Mouse (Mus musculus) embryo, embryonic 11.5 days (tissue): ENCODE results near the gene Otp.

ENCODE experiments used
- DNase-seq: peaks from one replicate; pipeline ENCODE4 v3.0.0-alpha.2; 2012; ENCODE audit warnings: low read depth, low spot score

Gene Otp

DNA sequence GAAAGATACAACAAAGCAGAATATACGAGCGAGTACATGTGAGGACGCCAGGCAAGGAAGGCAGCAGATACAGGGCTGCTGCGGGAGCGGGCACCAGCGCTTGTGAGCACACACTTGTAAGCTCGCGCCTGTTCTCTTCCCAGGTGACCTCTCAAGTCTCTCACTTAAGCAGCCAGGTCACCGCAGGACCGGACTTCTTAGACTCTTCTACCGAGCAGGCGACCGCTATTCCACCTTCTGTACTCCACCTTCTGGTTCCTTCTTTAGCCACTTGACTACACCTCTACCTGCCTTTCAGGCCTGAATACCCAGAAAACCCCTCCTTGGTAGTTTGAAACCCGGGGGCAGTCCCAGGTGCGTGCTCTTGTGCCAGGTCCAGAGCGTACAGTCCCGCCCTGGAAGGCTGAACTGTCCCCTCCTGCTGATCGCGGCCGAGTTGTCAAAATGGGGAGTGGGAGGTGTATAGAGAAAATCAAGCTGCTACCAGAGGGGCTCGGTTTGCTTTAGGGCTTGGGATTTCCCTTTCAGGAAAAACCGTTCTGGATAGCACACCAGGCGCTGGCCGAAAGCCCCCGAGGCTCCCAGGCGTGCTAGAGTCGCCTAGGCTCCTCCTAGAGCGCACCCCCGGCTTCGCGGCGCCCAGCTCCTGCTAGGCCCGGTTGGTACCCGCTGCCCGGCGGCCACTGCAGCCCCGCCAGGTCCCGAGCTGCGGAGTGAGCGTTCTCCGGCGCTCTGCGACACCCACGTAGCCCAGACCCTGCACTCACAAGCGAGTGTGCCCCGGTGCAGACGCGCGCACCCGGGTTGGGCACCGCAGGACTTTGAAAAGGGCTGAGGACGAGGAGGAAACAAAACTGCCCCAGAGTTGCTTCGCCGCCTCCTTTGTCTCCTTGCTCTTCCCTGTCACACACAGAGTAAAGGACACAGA lies 2.0 kb upstream of the Otp start:
- no peak for DNase-seq

- no peak for DNase-seq
These were observed 1.4 kb upstream of the Otp start for GRCm38 (mm10) chr13:94874039-94874425.

- no peak for DNase-seq
These were observed 576 bp upstream of the Otp start for GRCm38 (mm10) chr13:94874656-94875395.

GRCm38 (mm10) chr13:94876286-94877210 lies 1.1 kb downstream of the Otp start:
- DNase-seq, result no peak

GRCm38 (mm10) chr13:94877211-94877590 lies 1.8 kb downstream of the Otp start:
- DNase-seq, result no peak

DNA sequence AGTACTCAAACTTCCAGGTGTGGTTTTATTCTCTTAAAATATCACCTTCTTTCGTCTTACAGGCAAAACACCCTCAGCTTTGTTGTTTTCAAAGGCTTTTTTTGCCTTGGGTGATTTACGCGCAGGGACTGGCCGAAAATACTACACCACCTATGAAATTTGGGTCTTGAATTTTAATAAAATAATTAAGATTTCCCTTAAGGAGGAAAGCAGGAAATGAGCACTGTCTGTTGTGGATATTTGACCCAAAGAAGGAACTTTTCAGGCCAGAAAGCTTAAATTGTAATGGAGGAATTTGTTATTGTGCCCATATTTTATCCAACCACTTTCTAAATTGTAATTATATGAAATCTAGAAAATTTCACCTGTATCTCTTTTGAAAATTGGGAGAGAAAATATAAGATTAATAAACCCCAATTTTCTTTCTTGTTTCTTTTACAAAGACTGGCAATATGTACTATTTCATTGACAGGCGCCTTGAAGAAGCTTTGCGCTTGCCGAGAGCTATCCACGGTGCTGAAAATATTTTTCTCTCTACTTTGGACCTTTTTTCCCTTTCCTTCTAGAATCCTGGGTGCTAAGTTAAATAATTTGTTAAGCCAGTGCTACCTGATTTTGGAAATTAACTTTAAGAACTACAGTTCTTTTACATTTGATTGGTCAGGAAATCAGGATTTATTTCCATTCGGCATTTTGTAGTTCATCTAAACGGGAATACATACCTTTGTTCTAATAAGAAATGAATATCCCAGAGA lies 2.8 kb downstream of the Otp start:
- no peak for DNase-seq

DNA sequence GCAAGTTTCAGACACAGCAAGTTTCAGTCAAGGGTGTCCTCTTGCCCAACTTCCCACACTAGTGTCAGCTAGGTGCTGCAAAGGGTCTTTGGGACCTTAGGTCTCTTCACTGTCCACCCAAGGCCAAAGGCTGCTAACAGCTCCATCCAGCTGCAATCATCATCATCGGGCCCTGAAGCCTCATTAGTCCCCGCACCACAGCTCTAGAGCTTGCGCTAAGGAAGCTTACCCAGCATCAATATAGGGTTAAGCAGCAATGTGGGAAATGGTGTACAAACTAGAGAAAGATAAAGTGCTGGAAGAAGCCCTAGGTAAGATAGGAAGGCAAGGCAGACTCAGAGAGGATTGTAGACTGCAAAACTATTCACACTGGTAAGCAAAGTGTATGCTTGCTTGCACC lies 5.8 kb downstream of the Otp start:
- DNase-seq, result no peak

GRCm38 (mm10) chr13:94882221-94882620 lies 6.8 kb downstream of the Otp start:
- DNase-seq, result no peak

DNA sequence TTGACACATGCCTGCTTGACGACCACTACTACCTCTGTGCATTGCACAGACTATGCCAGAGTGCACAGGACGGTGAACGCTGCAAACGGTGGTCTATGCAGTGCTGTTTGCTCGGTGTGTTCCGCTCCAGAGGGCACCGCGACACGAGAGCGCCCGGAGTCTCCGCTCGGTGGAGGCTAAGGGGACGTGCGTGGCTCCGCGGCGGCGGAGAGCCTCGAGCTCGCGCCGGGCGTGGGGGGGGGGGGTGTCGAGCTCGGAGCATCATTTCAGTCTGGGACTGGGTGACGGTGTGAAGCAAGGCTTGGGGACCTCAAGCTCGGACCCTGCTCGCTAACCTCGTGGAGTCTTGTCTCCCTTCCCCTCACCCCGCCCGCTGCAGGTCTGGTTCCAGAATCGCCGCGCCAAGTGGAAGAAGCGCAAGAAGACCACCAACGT lies 7.3 kb downstream of the Otp start:
- no peak for DNase-seq

DNA sequence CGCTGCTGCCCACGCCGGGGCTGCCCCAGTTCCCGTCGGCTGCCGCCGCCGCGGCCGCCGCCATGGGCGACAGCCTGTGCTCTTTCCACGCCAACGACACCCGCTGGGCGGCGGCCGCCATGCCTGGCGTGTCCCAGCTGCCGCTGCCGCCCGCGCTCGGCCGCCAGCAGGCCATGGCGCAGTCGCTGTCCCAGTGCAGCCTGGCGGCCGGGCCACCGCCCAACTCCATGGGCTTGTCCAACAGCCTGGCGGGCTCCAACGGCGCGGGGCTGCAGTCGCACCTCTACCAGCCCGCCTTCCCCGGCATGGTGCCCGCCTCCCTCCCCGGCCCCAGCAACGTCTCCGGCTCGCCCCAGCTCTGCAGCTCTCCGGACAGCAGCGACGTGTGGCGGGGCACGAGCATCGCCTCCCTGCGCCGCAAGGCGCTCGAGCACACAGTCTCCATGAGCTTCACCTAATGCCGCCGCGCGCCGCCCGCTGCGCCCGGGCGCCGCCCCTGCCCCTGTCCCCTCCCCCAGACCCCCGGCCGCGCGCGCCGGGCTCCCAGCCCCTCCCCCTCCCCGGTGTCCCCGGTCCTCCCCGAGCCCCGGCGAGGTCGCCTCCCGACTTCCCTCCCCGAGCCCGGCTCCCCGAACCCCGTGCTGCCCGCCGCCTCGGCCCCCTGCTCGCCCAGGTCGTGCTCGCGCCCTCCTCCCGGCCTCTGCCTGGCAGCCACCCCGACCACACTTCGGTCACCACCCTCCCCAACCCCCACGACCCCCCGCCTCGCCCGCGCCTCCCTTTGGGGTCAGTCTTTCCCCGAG lies 8.0 kb downstream of the Otp start:
- DNase-seq, result no peak

GRCm38 (mm10) chr13:94883966-94884960 lies 8.9 kb downstream of the Otp start:
- no peak for DNase-seq

GRCm38 (mm10) chr13:94885291-94886235 lies 10.2 kb downstream of the Otp start:
- DNase-seq, result no peak

DNA sequence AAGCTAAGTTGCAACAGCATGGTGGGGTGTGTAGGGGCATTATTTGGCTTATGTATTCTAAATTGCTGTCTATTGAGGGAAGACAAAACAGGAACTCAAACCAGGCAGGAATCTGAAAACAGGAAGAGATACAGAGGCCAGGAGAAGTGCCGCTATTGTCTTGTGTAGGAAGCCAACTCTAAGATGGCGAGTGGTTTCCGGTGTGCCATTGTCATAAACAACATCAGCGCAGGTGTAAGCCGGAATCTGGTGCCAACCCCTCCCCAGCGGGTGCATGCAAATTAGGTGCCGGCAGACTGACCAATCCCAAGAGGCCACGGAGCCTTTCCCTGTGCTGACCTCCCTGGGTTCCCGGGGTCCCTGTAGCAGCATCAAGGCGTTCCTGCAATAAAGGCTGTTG lies 32.4 kb downstream of the Otp start:
- no peak for DNase-seq

DNA sequence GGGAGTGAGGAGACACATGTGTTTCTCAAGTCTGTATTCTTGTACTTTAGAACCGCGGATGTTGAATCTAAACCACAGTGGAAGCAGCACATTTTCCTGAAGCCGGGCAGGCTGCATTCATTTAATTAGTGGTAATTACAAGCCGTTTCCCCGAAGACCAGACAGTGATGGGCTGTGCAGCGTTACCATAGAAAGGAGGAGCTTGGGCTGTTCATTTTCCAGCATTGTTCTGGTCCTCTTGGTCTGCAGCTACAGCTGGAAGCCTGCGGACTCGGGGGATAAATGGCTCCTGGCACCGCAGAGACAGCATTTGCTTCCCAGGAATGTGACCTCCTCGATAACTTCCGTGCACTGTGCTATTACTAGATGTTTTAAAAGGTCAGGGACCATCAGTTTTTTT lies 37.6 kb downstream of the Otp start:
- no peak for DNase-seq

DNA sequence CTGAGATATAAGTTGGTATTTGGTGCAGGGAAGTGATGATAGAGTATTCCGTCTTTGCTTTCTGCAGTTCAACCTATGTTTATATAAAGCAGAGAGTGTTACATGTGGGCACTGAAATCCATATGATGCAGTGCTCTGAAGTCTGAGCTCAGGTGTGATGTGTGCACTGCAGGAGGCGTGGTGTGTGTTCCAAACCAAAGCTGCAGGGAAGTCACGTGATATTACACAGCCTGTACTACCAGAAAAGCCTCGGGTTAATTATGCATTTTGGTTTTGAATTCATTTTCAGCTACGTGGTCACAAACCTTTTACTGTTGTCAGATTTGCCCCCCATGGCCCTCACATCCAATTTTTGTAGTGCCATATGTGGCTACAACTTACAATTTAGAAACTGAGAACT lies 40.3 kb downstream of the Otp start:
- no peak for DNase-seq

- no peak for DNase-seq
These were observed 52.7 kb downstream of the Otp start for GRCm38 (mm10) chr13:94928086-94928485.
